Mouse (Mus musculus): ENCODE data around the gene Zfp992.
"Not testable (repeated sequence)": the region's sequence is repeated elsewhere in the genome, so short reads cannot be mapped to it uniquely, and the experiment has no call there.

DNA sequence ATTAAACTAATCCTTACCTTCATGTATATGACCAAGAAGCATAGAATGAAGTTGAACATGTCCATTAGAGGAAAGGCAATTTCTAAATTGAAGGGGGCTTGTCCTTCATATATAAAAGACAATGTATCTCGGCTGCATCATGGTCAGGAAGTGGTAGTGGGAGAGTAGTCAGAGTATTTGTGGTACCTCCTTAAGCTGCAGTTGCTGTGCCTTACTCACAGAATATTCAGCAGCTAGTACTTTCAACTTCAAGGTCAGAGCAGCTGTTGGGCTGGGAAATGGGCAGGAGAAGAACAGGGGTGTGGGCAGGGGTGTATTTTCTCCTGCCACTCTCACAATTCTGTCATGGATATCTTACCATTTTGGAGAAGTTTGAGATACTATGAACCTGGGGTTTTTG is 37.9 kb downstream of the Zfp992 start:
- not testable (repeated sequence) for TF ChIP-seq EP300 (IDR thresholded peaks at IDR 0.05; ENCODE audit: low read length); POLR2A (IDR thresholded peaks at IDR 0.05; ENCODE audit: low read depth, low read length); CTCF (conservative IDR thresholded peaks at IDR 0.05 in 1 of 2, IDR thresholded peaks at IDR 0.05 in 1 of 2; ENCODE audit: low read depth in 2 of 2, low read length in 2 of 2); BHLHE40 (IDR thresholded peaks at IDR 0.05; ENCODE audit: low read depth, low read length); POLR2AphosphoS2 (IDR thresholded peaks at IDR 0.05; ENCODE audit: low read depth, low read length); USF2 (conservative IDR thresholded peaks at IDR 0.05; ENCODE audit: low read depth, low read length); MAZ (IDR thresholded peaks at IDR 0.05; ENCODE audit: low read depth, low read length); HCFC1 (IDR thresholded peaks at IDR 0.05; ENCODE audit: low read depth, low read length); E2F4 (IDR thresholded peaks at IDR 0.05; ENCODE audit: insufficient replicate concordance, low read depth, low read length); SMC3 (IDR thresholded peaks at IDR 0.05; ENCODE audit: low read depth, low read length); USF1 (IDR thresholded peaks at IDR 0.05; ENCODE audit: low read depth, low read length); RCOR1 (conservative IDR thresholded peaks at IDR 0.05; ENCODE audit: low read depth, low read length)

Measured in CH12.LX (cell line).